Mouse (Mus musculus): ENCODE measurements around the gene Ccp110.

DNA sequence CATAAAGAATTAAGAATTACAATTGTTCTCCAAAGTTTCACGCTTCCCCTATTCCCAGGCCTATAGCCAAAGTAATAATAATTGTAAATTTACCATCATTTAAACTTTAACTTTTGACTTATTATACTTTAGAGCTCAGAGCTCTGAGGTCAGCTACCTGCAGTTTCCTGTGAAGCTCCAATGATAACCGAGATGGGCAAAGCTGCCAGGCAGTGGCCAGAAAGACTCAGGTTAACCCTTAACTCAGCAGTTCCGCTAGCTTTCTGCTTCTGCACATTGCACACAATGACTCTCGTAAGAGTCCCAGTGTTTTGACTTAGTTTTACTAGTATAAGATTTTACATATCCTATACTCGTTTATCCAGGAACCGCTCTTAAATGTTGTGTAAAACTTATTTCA, 73.7 kb downstream of the Ccp110 start:
- no peak for TF ChIP-seq CTCF (IDR thresholded peaks at IDR 0.05; ENCODE audit: low read depth)
- no peak for TF ChIP-seq EP300 (IDR thresholded peaks at IDR 0.05; ENCODE audit: low read depth)
